In genomic region chr7:145197042-145197441, GRCm38 (mm10) we compare ENCODE assay signal across 11 mouse cellular contexts. TPM values are rescaled to one million over a fixed set of nuclear protein-coding genes. Genes with fewer than 3 reads are reported as not detected.
DNase-seq lines count a peak whose midpoint lies in the region; ATAC-seq lines count a peak whose summit lies in the region.
"Had no signal": no experiment of that assay in that cellular context is flagged by ENCODE, and none has a peak within 500 bp of the region (broad histone marks: within the 10 kb centered on the region; RNA-seq: fewer than 3 reads in every experiment).

No protein-coding gene starts in this region.

- peak; percentile 52 for DNase-seq in Muller cell, postnatal 12 days (ENCODE audit: inconsistent ontology term)
- peak; percentile 30 for DNase-seq in cerebellum, adult 9-10 months
- peak; percentile 83 to 92 for DNase-seq in left cerebral cortex, postnatal 14 days (ENCODE audit: low spot score in 2 of 2)
- DNase-seq in adipocyte (ENCODE audit: low spot score): no peak
- DNase-seq in gastrocnemius, adult 8-10 months (ENCODE audit: low spot score in 2 of 2): no peak
- no peak for DNase-seq in MN1 (ENCODE audit: low spot score)
- DNase-seq in ovary, postnatal 10 days (ENCODE audit: low spot score): no peak
- DNase-seq: kidney, adult 18-20 months had no signal

- no peak overlapping the region for H3K9ac ChIP-seq in heart, embryonic 13.5 days
- H3K9ac ChIP-seq: forebrain, embryonic 13.5 days had no signal

- peaks cover 68% of the 10 kb centered on the region for H3K4me1 ChIP-seq in heart, embryonic 13.5 days

- peak overlapping the region; percentile 97 for H3K27ac ChIP-seq in heart, embryonic 13.5 days (replicated peaks)
- H3K27ac ChIP-seq: forebrain, embryonic 13.5 days had no signal

- H3K27me3 ChIP-seq in heart, embryonic 13.5 days (replicated peaks): no peaks in the 10 kb centered on the region
- H3K27me3 ChIP-seq: forebrain, embryonic 13.5 days had no signal

- ATAC-seq in heart, embryonic 13.5 days (ENCODE audit: extremely low read depth, insufficient number of reproducible peaks, low FRiP score, low TSS enrichment): no peak
- ATAC-seq: activated CD4-positive, CD25-positive, alpha-beta regulatory T cell, adult 4 months; forebrain, embryonic 13.5 days had no signal

- WGBS in heart, embryonic 13.5 days: 58% methylated on average over 3 of the region's 3 CpGs

- no peaks in the 10 kb centered on the region for H3K36me3 ChIP-seq in heart, embryonic 13.5 days

- no peak overlapping the region for H3K4me2 ChIP-seq in heart, embryonic 13.5 days
- H3K4me2 ChIP-seq: forebrain, embryonic 13.5 days had no signal

- no peak overlapping the region for H3K4me3 ChIP-seq in heart, embryonic 13.5 days
- H3K4me3 ChIP-seq: forebrain, embryonic 13.5 days had no signal

- intact Hi-C loops in left cerebral cortex, postnatal 14 days (cut with DNase I): loop anchor here (5.0 kb wide), 1 partner anchor 260 kb away; the partner anchor contains the start of gene Ccnd1

- 0 out of 2 replicates have a peak, but pooled peaks cover 4% of the 10 kb centered on the region for H3K9me3 ChIP-seq in heart, embryonic 13.5 days

RNA-seq across cellular contexts. Expression of gene 1810010D01Rik, which starts 10.9 kb away (rescaled TPM):
- 0.16 and 0.29 TPM in 2 replicates for polyA plus RNA-seq in heart, embryonic 13.5 days (2015; fragmentation: Nextera tagmentation; extraction: Ambion mirVana)
- not detected for total RNA-seq in left cerebral cortex, postnatal 14 days (2021)
- total RNA-seq in gastrocnemius, adult 8-10 months (2022): not detected
- polyA plus RNA-seq: activated CD4-positive, CD25-positive, alpha-beta regulatory T cell, adult 4 months had no signal

Comparison
In these comparisons a context has a peak if more than half of its experiments do, and no peak if none do; other contexts are left out.
1. DNase-seq: peak in Muller cell, postnatal 12 days (single experiment), cerebellum, adult 9-10 months (single experiment) and left cerebral cortex, postnatal 14 days (2 of 2); none in adipocyte (single experiment), gastrocnemius, adult 8-10 months (0 of 2), MN1 (single experiment) and ovary, postnatal 10 days (single experiment).